Mouse (Mus musculus) heart, adult 2 months (tissue): Measurements from ENCODE around the gene Cks1b.

Experiments
- CTCF ChIP-seq: fragments of 200-600 bp; IDR thresholded peaks from 2 replicates; pipeline ENCODE4 v1.8.1; 2022; ENCODE audit warnings: antibody characterized with exemption, mild to moderate bottlenecking, moderate library complexity
- POLR2A ChIP-seq: fragments of 200-500 bp; IDR thresholded peaks from 2 replicates; pipeline ENCODE4 v1.6.1; 2011; ENCODE audit warnings: mild to moderate bottlenecking, low read depth, low read length, control low read depth; ENCODE audit not compliant: insufficient read depth

DNA sequence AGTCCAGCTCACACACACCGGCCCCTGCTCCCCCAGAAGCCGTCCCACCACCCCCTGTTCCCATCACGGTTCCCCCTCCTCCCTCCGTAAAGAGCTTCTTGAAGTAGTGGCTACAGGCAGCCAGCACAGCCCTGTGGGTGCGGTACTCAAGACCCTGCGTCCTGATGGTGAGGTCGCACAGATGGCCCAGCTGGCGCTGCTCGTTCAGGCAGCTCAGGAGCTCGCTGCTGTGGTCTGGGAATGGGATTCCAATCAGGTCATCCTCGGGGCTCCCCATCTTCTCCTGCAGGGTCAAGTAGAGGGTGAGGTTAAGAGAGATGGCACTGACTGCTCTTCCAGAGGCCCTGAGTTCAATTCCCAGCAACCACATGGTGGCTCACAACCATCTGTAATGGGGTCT is 37.0 kb downstream of the Cks1b start:
- TF ChIP-seq POLR2A (no peak), CTCF (no peak)
